In genomic region chr2:33371648-33372408, GRCm38 (mm10) we compare ENCODE assay signal across 7 mouse cellular contexts. TPM values are rescaled to one million over a fixed set of nuclear protein-coding genes. Genes with fewer than 3 reads are reported as not detected.
DNase-seq lines count a peak whose midpoint lies in the region; ATAC-seq and TF ChIP-seq lines count a peak whose summit lies in the region.

No protein-coding gene starts in this region.

- peak overlapping the region; percentile 80 for H3K27ac ChIP-seq in left cerebral cortex, adult 2 months
- 0 out of 2 replicates have a peak overlapping the region, but pooled peaks have one; percentile 83 for H3K27ac ChIP-seq in embryonic facial prominence, embryonic 11.5 days (replicated peaks; ENCODE audit: low read depth, low read length)
- no peak overlapping the region for H3K27ac ChIP-seq in intestine, embryonic 14.5 days (ENCODE audit: low read depth)
- peak overlapping the region; percentile 99; the same call in 1 of the 2 replicates for H3K27ac ChIP-seq in neural tube, embryonic 14.5 days (ENCODE audit: low read depth, low read length)

- no peak for DNase-seq in left cerebral cortex, adult 2 months (ENCODE audit: extremely low spot score in 1 of 2, low spot score in 2 of 2)
- no peak for DNase-seq in left cerebral cortex, adult 9 months (ENCODE audit: low spot score in 2 of 2)
- no peak for DNase-seq in embryonic facial prominence, embryonic 11.5 days (ENCODE audit: low spot score)
- DNase-seq in intestine, embryonic 14.5 days (ENCODE audit: low spot score): no peak
- no peak for DNase-seq in yolk sac, embryonic 10.5 days (ENCODE audit: low spot score)
- no peak for DNase-seq in right cerebral cortex, adult 2 months (ENCODE audit: low spot score in 2 of 2)

- no peaks in the 10 kb centered on the region for H3K4me1 ChIP-seq in embryonic facial prominence, embryonic 11.5 days (ENCODE audit: control insufficient read depth, insufficient read depth, low read length)
- peaks cover 3% of the 10 kb centered on the region; the same call in 1 of the 2 replicates for H3K4me1 ChIP-seq in intestine, embryonic 14.5 days (replicated peaks; ENCODE audit: control insufficient read depth, insufficient read depth, low read length)
- peaks cover 5% of the 10 kb centered on the region; the same call in 1 of the 2 replicates for H3K4me1 ChIP-seq in neural tube, embryonic 14.5 days (ENCODE audit: control insufficient read depth, insufficient read depth, low read length)

- intact Hi-C loops in left cerebral cortex, adult 2 months (cut with DNase I): loop anchor here (5.0 kb wide), 1 partner anchor 95 kb away; the partner anchor contains the start of gene Zbtb43

- peak overlapping the region; percentile 61 for H3K4me2 ChIP-seq in embryonic facial prominence, embryonic 11.5 days (ENCODE audit: low read depth, low read length)
- H3K4me2 ChIP-seq in intestine, embryonic 14.5 days (ENCODE audit: low read length): peak overlapping the region; percentile 57
- peak overlapping the region; percentile 35; the same call in 1 of the 2 replicates for H3K4me2 ChIP-seq in neural tube, embryonic 14.5 days (ENCODE audit: low read depth, low read length)

- no peaks in the 10 kb centered on the region for H3K27me3 ChIP-seq in embryonic facial prominence, embryonic 11.5 days (ENCODE audit: control insufficient read depth, insufficient read depth, low read length)
- H3K27me3 ChIP-seq in intestine, embryonic 14.5 days (replicated peaks; ENCODE audit: control insufficient read depth, insufficient read depth, low read length): no peaks in the 10 kb centered on the region
- H3K27me3 ChIP-seq in neural tube, embryonic 14.5 days (ENCODE audit: control insufficient read depth, insufficient read depth, low read length): no peaks in the 10 kb centered on the region

- 33% methylated on average over 18 of the region's 18 CpGs for WGBS in embryonic facial prominence, embryonic 11.5 days
- WGBS in intestine, embryonic 14.5 days: 33% methylated on average over 16 of the region's 18 CpGs
- WGBS in neural tube, embryonic 14.5 days: 28% methylated on average over 18 of the region's 18 CpGs

- H3K9me3 ChIP-seq in embryonic facial prominence, embryonic 11.5 days (replicated peaks; ENCODE audit: control insufficient read depth, low read length): no peaks in the 10 kb centered on the region
- H3K9me3 ChIP-seq in intestine, embryonic 14.5 days (ENCODE audit: control insufficient read depth, low read length): no peaks in the 10 kb centered on the region
- H3K9me3 ChIP-seq in neural tube, embryonic 14.5 days (ENCODE audit: control insufficient read depth, low read length): no peaks in the 10 kb centered on the region

- H3K9ac ChIP-seq in embryonic facial prominence, embryonic 11.5 days (replicated peaks; ENCODE audit: low read length): no peak overlapping the region; the same call in 1 of the 2 replicates
- no peak overlapping the region for H3K9ac ChIP-seq in intestine, embryonic 14.5 days (ENCODE audit: low read length)
- H3K9ac ChIP-seq in neural tube, embryonic 14.5 days (replicated peaks; ENCODE audit: low read depth, low read length): no peak overlapping the region

- ATAC-seq in embryonic facial prominence, embryonic 11.5 days (replicated peaks; ENCODE audit: insufficient number of reproducible peaks, low FRiP score, low TSS enrichment, low read depth): no peak
- no peak for ATAC-seq in intestine, embryonic 14.5 days (replicated peaks; ENCODE audit: low FRiP score, low TSS enrichment, low read depth)
- ATAC-seq in neural tube, embryonic 14.5 days (ENCODE audit: low read depth): no peak

- H3K4me3 ChIP-seq in left cerebral cortex, adult 2 months: peak overlapping the region; percentile 52; the same call in 1 of the 2 replicates
- peak overlapping the region; percentile 64 for H3K4me3 ChIP-seq in embryonic facial prominence, embryonic 11.5 days (ENCODE audit: low read depth, low read length)
- peak overlapping the region; percentile 67 for H3K4me3 ChIP-seq in intestine, embryonic 14.5 days (ENCODE audit: low read depth, low read length)
- peak overlapping the region; percentile 65; the same call in 1 of the 2 replicates for H3K4me3 ChIP-seq in neural tube, embryonic 14.5 days (ENCODE audit: low read depth, low read length)

- no peaks in the 10 kb centered on the region for H3K36me3 ChIP-seq in embryonic facial prominence, embryonic 11.5 days (replicated peaks; ENCODE audit: control insufficient read depth, insufficient read depth, low read depth, low read length)
- H3K36me3 ChIP-seq in intestine, embryonic 14.5 days (ENCODE audit: control insufficient read depth, insufficient read depth, low read length): no peaks in the 10 kb centered on the region
- H3K36me3 ChIP-seq in neural tube, embryonic 14.5 days (ENCODE audit: control insufficient read depth, insufficient read depth, low read length): no peaks in the 10 kb centered on the region

- TF ChIP-seq CTCF in left cerebral cortex, adult 2 months (IDR thresholded peaks at IDR 0.05): no peak

RNA-seq across cellular contexts. Expression of gene Ralgps1, which starts 0.5 kb away (rescaled TPM):
- total RNA-seq in left cerebral cortex, adult 2 months (2021): 10 to 100 TPM; 62.8 to 70.2 TPM
- polyA plus RNA-seq in embryonic facial prominence, embryonic 11.5 days (2014; fragmentation: Nextera tagmentation; extraction: Ambion mirVana): 3.9 and 5.2 TPM in 2 replicates
- polyA plus RNA-seq in intestine, embryonic 14.5 days (2014; fragmentation: Nextera tagmentation; extraction: Ambion mirVana): 7.3 and 8.1 TPM in 2 replicates
- 62.6 and 67.3 TPM in 2 replicates for polyA plus RNA-seq in neural tube, embryonic 14.5 days (2014; fragmentation: Nextera tagmentation; extraction: Ambion mirVana)

RNA-seq across cellular contexts. Expression of gene Zbtb34, which starts 59.3 kb away (rescaled TPM):
- total RNA-seq in left cerebral cortex, adult 2 months (2021): 10 to 100 TPM; 23.9 to 26.9 TPM
- polyA plus RNA-seq in embryonic facial prominence, embryonic 11.5 days (2014; fragmentation: Nextera tagmentation; extraction: Ambion mirVana): 7.2 and 7.6 TPM in 2 replicates
- 6.0 and 7.1 TPM in 2 replicates for polyA plus RNA-seq in intestine, embryonic 14.5 days (2014; fragmentation: Nextera tagmentation; extraction: Ambion mirVana)
- 9.6 and 12.9 TPM in 2 replicates for polyA plus RNA-seq in neural tube, embryonic 14.5 days (2014; fragmentation: Nextera tagmentation; extraction: Ambion mirVana)
